ENCODE assay signal across 10 mouse cellular contexts in genomic region chr15:98002113-98002990, GRCm38 (mm10). TPM values are rescaled to one million over a fixed set of nuclear protein-coding genes. Genes with fewer than 3 reads are reported as not detected.
A peak's percentile ranks its signal among the peaks of the same experiment; 100 is the strongest.
DNase-seq lines count a peak whose midpoint lies in the region; ATAC-seq lines count a peak whose summit lies in the region.
"Had no signal": no experiment of that assay in that cellular context is flagged by ENCODE, and none has a peak within 500 bp of the region (broad histone marks: within the 10 kb centered on the region; RNA-seq: fewer than 3 reads in every experiment).

No protein-coding gene starts in this region.

- H3K27me3 ChIP-seq in kidney, embryonic 16.5 days (ENCODE audit: insufficient read depth, low read length), result peaks cover 93% of the 10 kb centered on the region
- peaks cover 2% of the 10 kb centered on the region; the same call in 1 of the 2 replicates for H3K27me3 ChIP-seq in embryonic facial prominence, embryonic 12.5 days
- peaks cover 89% of the 10 kb centered on the region for H3K27me3 ChIP-seq in intestine, embryonic 16.5 days (replicated peaks; ENCODE audit: control insufficient read depth, insufficient read depth, low read length)
- peaks cover 22% of the 10 kb centered on the region for H3K27me3 ChIP-seq in midbrain, embryonic 15.5 days (replicated peaks)

- WGBS in kidney, embryonic 16.5 days, result under 1% methylated on average over 41 of the region's 42 CpGs
- under 1% methylated on average over 42 of the region's 42 CpGs for WGBS in embryonic facial prominence, embryonic 12.5 days
- WGBS in intestine, embryonic 16.5 days, result 1% methylated on average over 37 of the region's 42 CpGs
- under 1% methylated on average over 42 of the region's 42 CpGs for WGBS in midbrain, embryonic 15.5 days

- H3K4me1 ChIP-seq in kidney, embryonic 16.5 days (ENCODE audit: insufficient read depth, low read length), result peaks cover 51% of the 10 kb centered on the region
- H3K4me1 ChIP-seq in embryonic facial prominence, embryonic 12.5 days, result peaks cover 32% of the 10 kb centered on the region
- peaks cover 26% of the 10 kb centered on the region for H3K4me1 ChIP-seq in intestine, embryonic 16.5 days (ENCODE audit: control insufficient read depth, insufficient read depth, low read length)
- H3K4me1 ChIP-seq in midbrain, embryonic 15.5 days, result peaks cover 60% of the 10 kb centered on the region

- H3K9ac ChIP-seq in kidney, embryonic 16.5 days (replicated peaks; ENCODE audit: low read length), result peak overlapping the region; percentile 43
- peak overlapping the region; percentile 84 for H3K9ac ChIP-seq in embryonic facial prominence, embryonic 12.5 days
- H3K9ac ChIP-seq in intestine, embryonic 16.5 days (ENCODE audit: low read depth, low read length), result peak overlapping the region; percentile 38
- H3K9ac ChIP-seq in midbrain, embryonic 15.5 days, result peak overlapping the region; percentile 12

- H3K4me2 ChIP-seq in kidney, embryonic 16.5 days (replicated peaks; ENCODE audit: low read depth, low read length), result peak overlapping the region; percentile 76
- H3K4me2 ChIP-seq in embryonic facial prominence, embryonic 12.5 days (replicated peaks), result peak overlapping the region; percentile 81
- peak overlapping the region; percentile 66 for H3K4me2 ChIP-seq in intestine, embryonic 16.5 days (ENCODE audit: low read depth, low read length)
- H3K4me2 ChIP-seq in midbrain, embryonic 15.5 days, result peak overlapping the region; percentile 68

- H3K27ac ChIP-seq in kidney, embryonic 16.5 days (ENCODE audit: low read length), result no peak overlapping the region
- peak overlapping the region; percentile 93 for H3K27ac ChIP-seq in embryonic facial prominence, embryonic 12.5 days
- H3K27ac ChIP-seq in intestine, embryonic 16.5 days (ENCODE audit: low read length), result no peak overlapping the region
- H3K27ac ChIP-seq in midbrain, embryonic 15.5 days, result peak overlapping the region; percentile 86

- no peaks in the 10 kb centered on the region for H3K9me3 ChIP-seq in kidney, embryonic 16.5 days (ENCODE audit: low read length)
- H3K9me3 ChIP-seq in embryonic facial prominence, embryonic 12.5 days, result no peaks in the 10 kb centered on the region
- H3K9me3 ChIP-seq in intestine, embryonic 16.5 days (ENCODE audit: control insufficient read depth, low read length), result no peaks in the 10 kb centered on the region
- no peaks in the 10 kb centered on the region for H3K9me3 ChIP-seq in midbrain, embryonic 15.5 days
- H3K9me3 ChIP-seq: G1E had no signal

- H3K36me3 ChIP-seq in kidney, embryonic 16.5 days (ENCODE audit: insufficient read depth, low read length), result no peaks in the 10 kb centered on the region
- peaks cover 14% of the 10 kb centered on the region for H3K36me3 ChIP-seq in embryonic facial prominence, embryonic 12.5 days
- H3K36me3 ChIP-seq in intestine, embryonic 16.5 days (ENCODE audit: control insufficient read depth, insufficient read depth, low read length), result no peaks in the 10 kb centered on the region
- H3K36me3 ChIP-seq in midbrain, embryonic 15.5 days (replicated peaks), result no peaks in the 10 kb centered on the region
- H3K36me3 ChIP-seq: G1E had no signal

- no peak for ATAC-seq in kidney, embryonic 16.5 days (ENCODE audit: low FRiP score, low TSS enrichment)
- peak; percentile 52 for ATAC-seq in embryonic facial prominence, embryonic 12.5 days (ENCODE audit: insufficient number of reproducible peaks, insufficient read depth, low FRiP score, low TSS enrichment)
- ATAC-seq in intestine, embryonic 16.5 days, result peak; percentile 15; the same call in 1 of the 2 replicates
- ATAC-seq in midbrain, embryonic 15.5 days (replicated peaks), result peak; percentile 41; the same call in 1 of the 2 replicates
- ATAC-seq in megakaryocyte progenitor cell, adult 5-6 weeks (replicated peaks; ENCODE audit: poor library complexity), result no peak

- peak overlapping the region; percentile 46 for H3K4me3 ChIP-seq in kidney, embryonic 16.5 days (ENCODE audit: low read length)
- peak overlapping the region; percentile 67 for H3K4me3 ChIP-seq in embryonic facial prominence, embryonic 12.5 days
- H3K4me3 ChIP-seq in intestine, embryonic 16.5 days (ENCODE audit: low read length), result peak overlapping the region; percentile 42
- H3K4me3 ChIP-seq in midbrain, embryonic 15.5 days, result peak overlapping the region; percentile 42

- DNase-seq in kidney, adult 18-20 months, result no peak
- no peak for DNase-seq in urinary bladder, postnatal 4 days (ENCODE audit: low spot score in 2 of 2)
- DNase-seq in thymus, postnatal 36 days, result no peak

RNA-seq across cellular contexts. Expression of gene Col2a1, which starts 2.1 kb away (rescaled TPM):
- 19.0 and 19.5 TPM in 2 replicates for polyA plus RNA-seq in kidney, embryonic 16.5 days (2015; fragmentation: Nextera tagmentation; extraction: Ambion mirVana)
- polyA plus RNA-seq in embryonic facial prominence, embryonic 12.5 days (2016; fragmentation: Nextera tagmentation; extraction: Ambion mirVana), result 377 and 433 TPM in 2 replicates
- 0.33 and 0.53 TPM in 2 replicates for polyA plus RNA-seq in intestine, embryonic 16.5 days (2015; fragmentation: Nextera tagmentation; extraction: Ambion mirVana)
- 34.7 and 35.7 TPM in 2 replicates for polyA plus RNA-seq in midbrain, embryonic 15.5 days (2015; fragmentation: Nextera tagmentation; extraction: Ambion mirVana)
- 0.05 TPM in 1 of 2 replicates, not detected in the other for total RNA-seq in megakaryocyte progenitor cell, adult 5-6 weeks (2015)
- total RNA-seq in megakaryocyte progenitor cell, adult 5-6 weeks (2017), result not detected in 2 replicates
- total RNA-seq: hematopoietic stem cell, adult 5-6 weeks had no signal
- polyA plus RNA-seq: G1E had no signal

RNA-seq across cellular contexts. Expression of gene Tmem106c, which starts 38.4 kb away (rescaled TPM):
- 56.0 and 61.3 TPM in 2 replicates for polyA plus RNA-seq in kidney, embryonic 16.5 days (2015; fragmentation: Nextera tagmentation; extraction: Ambion mirVana)
- 35.9 and 37.6 TPM in 2 replicates for polyA plus RNA-seq in embryonic facial prominence, embryonic 12.5 days (2016; fragmentation: Nextera tagmentation; extraction: Ambion mirVana)
- 47.5 and 51.6 TPM in 2 replicates for polyA plus RNA-seq in intestine, embryonic 16.5 days (2015; fragmentation: Nextera tagmentation; extraction: Ambion mirVana)
- 56.2 and 58.9 TPM in 2 replicates for polyA plus RNA-seq in midbrain, embryonic 15.5 days (2015; fragmentation: Nextera tagmentation; extraction: Ambion mirVana)
- 41.7 and 48.4 TPM in 2 replicates for total RNA-seq in megakaryocyte progenitor cell, adult 5-6 weeks (2015)
- total RNA-seq in megakaryocyte progenitor cell, adult 5-6 weeks (2017), result 26.2 and 30.1 TPM in 2 replicates

Comparison
In these comparisons a context has a peak if more than half of its experiments do, and no peak if none do; other contexts are left out.
1. ATAC-seq: peak in embryonic facial prominence, embryonic 12.5 days (single experiment), intestine, embryonic 16.5 days (single experiment) and midbrain, embryonic 15.5 days (single experiment); none in kidney, embryonic 16.5 days (single experiment) and megakaryocyte progenitor cell, adult 5-6 weeks (single experiment).
2. H3K27ac ChIP-seq: peak in embryonic facial prominence, embryonic 12.5 days (single experiment) and midbrain, embryonic 15.5 days (single experiment); none in kidney, embryonic 16.5 days (single experiment) and intestine, embryonic 16.5 days (single experiment).
3. H3K9ac ChIP-seq: peak in every context shown above with its lines; median percentile 84 in embryonic facial prominence, embryonic 12.5 days; 43 in kidney, embryonic 16.5 days; 38 in intestine, embryonic 16.5 days; 12 in midbrain, embryonic 15.5 days.
4. RNA of gene Col2a1, which starts 2.1 kb away (polyA plus RNA-seq): 377 to 433 TPM in embryonic facial prominence, embryonic 12.5 days, 34.7 to 35.7 TPM in midbrain, embryonic 15.5 days and 19.0 to 19.5 TPM in kidney, embryonic 16.5 days; 0.33 to 0.53 TPM in intestine, embryonic 16.5 days; every median in the first group is over 10 times any median in the second.
5. Peak in every context shown above with its lines, with median percentiles within 50 percentile points of each other: H3K4me2 ChIP-seq and H3K4me3 ChIP-seq.